Mouse (Mus musculus): Measurements from ENCODE around the gene Fam213a.

GRCm38 (mm10) chr14:40988780-40989179 lies 24.8 kb downstream of the Fam213a start:
- TF ChIP-seq POLR2A (IDR thresholded peaks at IDR 0.05; ENCODE audit: borderline replicate concordance, insufficient read depth, low read length) (no peak), CTCF (IDR thresholded peaks at IDR 0.05; ENCODE audit: borderline replicate concordance, insufficient read depth, low read depth, low read length) (no peak)
